Mouse (Mus musculus) frontal cortex, postnatal 25 days (tissue): ENCODE measurements around the gene Ccl6.

Source experiments
- DNase-seq, 2 experiments: peaks; one replicate each; pipeline ENCODE4 v3.0.0; 2022; ENCODE audit warnings: low spot score in 2 of 2

Gene Ccl6

DNA sequence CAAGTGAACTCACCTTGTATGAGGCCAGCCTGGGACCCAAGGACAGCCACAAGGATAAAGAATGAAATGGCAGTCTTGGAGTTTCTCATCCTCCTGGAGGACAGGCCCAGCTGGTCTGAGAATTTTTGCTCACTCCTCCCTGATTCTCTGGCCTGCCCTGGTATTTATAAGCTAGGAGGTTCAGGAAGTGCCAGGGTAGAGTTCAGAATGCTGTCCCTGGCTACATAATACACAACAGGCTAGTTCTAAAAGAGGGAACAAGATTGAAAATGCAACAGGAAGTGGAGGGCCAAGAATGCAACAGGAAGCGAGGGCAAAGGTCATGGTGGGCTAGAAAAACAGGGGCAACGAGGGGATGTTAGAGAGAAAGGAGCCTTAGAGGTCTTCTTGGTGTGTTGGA, at the start of gene Ccl6:
Ccl6 (minus strand) TSS at position 235 of the 400 bp plus-strand sequence.
- DNase-seq = no peak

DNA sequence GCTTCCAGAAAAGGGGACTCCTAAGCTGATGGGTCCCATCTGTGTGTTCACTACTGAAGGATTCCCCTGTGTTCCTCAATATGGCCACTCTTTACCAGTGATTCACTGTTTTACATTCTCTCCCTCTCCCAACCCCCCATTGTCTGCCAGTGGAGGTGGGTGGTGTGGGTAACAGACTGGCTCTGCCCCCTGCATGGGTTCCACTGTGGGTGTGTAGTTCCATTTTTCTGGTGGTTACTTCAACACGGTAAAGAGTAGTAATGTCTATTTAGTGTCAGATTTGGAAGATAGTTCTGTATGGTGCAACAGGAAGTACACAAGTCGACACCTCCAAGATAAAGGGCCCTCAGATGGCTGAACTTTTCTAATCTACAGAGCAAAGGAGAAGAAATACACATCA, 48.3 kb upstream of the Ccl6 start:
- no peak for DNase-seq

DNA sequence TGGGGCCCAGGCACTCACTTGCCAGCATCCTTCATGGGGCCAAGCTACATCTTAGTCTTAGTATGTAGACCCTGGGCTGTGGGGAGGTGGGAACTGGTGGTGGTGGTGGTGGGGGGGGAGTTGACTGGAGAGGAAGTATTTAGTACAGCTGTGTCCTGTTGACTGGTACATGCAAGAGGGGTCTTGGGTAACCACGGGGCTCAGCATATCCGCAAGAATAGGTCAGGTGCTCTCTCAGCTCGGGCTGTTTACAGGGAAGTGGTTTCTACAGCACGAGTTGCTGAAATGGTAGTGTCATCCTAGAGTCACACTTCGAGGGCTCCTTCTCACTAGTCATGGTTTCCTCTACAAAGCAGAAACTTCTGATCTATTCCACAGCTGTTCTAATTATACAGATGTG, 47.3 kb upstream of the Ccl6 start:
- DNase-seq = no peak

DNA sequence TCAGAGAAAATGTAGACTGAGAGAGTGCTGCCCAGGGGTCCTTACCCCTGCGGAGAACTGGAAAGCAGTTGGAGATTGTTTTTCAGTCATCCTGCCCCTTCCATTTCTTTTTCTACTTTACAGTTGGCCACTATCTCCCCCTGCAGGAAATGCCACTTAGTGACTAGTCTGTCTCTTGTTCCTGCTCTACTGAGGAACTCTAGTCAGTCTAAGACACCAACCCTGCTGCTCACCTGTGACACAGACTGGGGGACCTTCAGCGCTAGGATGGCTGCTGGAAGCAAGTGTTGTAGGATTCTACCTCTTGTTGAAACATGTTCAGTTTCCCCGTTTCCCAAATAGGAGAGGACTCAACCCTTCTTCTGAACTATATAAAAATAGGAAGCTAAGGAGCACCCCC, 46.6 kb upstream of the Ccl6 start:
- DNase-seq = no peak

DNA sequence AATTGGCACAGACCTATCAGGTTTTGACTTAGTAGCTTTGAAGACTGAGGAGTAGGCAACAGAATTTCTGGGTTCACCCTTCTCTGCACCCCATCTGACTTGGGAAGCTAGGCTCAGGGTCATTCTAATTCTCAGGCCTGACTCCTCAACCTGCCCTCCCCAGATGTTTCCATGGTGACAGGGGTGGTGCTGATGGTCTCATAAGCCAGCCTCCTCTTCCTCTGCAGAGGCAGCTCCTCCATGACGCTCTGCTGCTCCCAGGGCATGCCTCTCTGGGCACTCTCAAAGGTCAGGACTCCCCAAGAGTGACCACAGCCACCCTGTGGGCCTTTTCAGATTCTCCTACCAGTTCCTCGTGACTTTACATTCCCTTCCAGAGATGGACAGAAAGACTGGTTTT, 46.0 kb upstream of the Ccl6 start:
- no peak for DNase-seq

DNA sequence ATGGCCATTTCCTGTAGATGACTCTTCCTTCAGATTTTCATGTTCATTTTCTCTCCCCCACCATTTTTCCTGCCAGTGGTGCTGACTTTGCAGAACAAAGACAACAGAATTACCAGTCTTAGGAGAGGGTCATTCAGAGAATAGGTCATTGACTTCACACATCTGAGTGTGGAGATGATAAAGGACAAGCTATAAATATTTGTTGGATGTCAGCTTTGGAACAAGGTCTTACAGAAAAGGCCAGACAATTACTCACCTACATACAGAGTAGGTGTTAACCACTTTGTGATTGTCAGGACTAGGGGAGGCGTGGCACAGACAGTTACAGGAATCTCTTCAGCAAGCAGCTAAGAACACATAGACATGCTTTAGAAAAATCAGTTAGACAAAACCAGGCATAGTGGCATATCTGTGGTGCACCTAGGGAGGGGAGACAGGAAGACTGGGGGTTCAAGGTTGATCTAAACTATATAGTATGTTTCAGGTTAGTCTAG, 43.9 kb upstream of the Ccl6 start:
- DNase-seq = no peak

DNA sequence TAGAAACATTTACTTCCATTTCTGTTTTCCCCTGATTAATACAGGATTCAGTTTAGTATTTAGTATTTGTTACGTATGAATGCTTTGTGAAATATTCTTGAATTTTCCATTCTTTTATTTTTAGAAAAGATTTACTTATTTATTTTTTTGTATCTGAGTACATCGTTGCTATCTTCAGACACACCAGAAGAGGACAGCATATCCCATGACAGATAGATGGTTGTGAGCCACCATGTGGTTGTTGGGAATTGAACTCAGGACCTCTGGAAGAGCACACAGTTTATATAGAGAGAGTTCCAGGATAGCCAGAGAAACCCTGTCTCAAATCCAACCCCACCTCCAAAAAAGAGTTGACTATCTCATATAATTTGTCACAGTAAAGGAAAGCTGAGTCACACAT, 42.0 kb upstream of the Ccl6 start:
- DNase-seq = no peak

DNA sequence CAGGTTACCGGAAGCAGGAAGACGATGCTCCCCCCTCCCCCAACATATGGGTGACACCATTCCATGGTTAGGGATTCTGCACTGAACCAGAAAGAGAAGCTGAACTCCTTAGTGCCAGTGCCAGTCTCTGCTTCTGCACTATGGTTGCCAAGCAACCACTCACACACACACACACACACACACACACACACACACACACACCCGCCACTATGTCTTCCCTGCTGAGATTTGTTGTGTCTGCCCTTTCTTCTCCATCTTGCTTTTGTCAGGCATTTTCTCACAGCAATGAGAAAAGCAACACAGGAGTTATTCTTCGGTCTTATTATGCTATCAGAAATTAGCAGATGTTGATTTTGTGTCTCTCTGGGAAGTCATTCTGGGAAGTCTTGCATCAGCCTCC, 41.5 kb upstream of the Ccl6 start:
- DNase-seq = no peak

DNA sequence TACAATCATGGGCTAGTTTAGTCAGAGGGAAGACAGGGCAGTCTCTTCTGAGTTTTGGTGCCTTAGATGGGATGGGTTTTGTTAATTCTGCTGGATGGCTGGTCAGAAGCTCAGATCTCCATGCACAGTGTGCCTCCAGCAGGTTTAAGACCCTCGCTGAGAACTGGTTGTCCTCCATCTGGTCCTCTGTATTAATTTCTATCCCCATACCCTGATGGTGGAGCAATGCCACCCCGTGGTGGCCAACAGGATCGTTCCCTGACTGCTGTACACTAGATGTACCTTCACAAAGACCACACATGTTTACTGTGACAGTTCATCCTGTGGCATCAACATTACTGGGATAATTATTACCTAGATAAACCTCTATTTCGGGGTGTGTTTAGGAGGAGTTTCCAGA, 39.9 kb upstream of the Ccl6 start:
- no peak for DNase-seq

DNA sequence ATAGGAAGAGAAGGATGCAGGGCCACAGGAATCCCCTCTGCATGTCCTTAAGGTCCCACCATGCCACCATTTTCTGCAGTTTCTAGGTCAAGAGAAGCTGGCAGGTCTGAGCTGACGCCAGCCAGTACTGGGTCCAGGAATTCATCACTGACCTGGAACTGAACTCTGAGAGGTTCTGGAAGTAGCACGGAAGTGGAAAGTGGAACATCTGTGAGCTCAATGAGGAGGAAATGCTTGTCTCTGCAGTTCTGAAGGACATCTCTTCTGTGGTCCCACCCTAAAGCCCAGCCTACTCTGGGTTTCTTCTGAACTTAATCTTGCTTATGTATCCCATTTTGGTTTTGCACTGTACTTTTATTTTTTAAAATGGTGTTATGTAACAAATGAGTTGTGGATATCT, 38.2 kb upstream of the Ccl6 start:
- DNase-seq = no peak

DNA sequence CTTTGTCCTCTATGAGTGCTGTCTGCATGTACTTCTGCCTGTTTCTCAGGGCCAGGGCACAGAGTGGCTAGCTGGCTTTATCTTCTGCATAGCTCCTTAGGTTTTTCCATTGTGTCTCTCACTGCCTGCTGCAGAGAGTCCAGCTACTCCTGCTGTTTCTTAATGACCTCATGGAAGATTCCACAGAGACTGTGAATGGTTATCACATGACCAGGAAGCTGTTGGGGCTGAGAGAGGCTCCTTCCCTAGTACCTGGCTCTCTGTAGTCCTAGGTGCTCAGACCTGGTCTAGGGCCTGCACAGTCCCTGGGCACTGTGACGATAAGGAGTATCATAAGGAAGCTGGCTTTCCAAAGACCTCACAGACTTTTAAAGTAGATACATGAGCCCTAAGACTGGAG, 37.7 kb upstream of the Ccl6 start:
- DNase-seq = no peak

DNA sequence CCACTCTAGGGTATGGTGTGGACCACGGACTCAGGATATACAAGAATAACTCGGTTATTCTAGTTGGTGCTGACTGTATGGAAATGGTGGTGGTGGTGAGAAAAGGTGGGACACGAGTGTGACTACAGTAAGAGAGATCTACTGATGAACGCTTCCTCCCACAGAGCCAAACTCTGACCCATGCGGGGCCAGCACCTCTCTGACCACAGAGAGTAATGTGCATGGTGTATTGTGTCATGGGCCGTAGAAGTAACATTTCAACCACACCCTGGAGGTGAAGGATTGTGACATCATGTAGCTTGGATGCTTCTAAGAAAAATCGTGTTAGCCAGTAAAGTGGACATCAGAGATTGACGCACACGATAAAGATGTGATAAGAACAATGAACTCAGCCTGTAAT, 35.9 kb upstream of the Ccl6 start:
- DNase-seq = no peak

DNA sequence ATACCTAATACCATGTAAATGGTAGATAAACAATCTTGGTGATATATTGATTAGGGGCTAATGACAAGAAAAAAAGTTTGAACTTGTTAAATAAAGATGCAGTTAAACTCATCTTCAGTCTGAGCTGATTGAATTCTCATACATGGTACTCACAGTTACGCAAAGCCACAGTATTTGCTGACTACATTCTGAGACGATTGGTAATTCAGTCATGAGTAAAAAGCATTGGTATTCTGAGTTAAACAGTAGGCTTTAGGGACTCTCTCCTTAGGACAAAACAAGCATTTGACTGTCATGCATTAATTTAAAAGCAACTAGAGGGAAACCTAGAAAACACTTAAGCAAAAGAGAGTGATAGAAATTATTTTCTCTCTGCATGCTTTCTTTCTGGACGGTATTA, 30.7 kb upstream of the Ccl6 start:
- DNase-seq = no peak

DNA sequence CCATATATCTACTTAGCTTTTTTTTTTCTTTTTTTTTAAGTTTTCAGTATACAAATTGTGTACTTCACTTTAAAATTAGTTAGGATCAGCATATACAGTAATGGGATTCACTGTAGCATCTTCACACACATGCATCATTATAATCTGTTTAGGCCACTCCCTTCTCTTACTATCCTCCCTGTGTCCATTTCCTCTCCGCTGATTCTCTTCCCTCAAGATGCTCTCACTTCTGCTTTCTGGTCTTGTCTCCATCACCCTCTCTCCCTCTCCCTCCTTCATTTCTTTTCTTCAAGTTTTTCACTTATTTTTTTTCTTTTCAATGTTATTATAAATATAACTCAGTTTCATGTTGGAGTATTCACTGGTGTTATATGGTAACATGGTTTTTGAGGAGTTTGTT, 26.1 kb upstream of the Ccl6 start:
- no peak for DNase-seq

DNA sequence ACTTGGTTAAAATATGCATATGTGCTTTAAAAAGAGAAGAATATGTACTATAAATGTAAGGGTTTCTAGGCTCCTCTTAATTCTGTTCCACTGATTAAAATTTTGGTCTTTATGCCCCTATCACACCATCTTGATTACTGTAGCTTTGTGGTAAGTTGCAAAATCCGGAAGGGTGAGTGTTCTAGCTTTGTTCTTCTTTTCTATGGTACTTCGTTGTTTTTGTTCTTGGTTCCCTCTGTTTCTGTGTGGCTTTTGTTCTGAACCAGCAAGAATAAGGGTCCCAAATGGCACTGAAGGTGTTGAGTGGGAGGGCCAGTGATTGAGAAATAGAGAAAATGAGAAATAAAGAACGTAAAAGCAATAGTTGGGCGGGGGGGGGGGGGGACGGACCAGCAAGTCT, 25.4 kb upstream of the Ccl6 start:
- DNase-seq = no peak

DNA sequence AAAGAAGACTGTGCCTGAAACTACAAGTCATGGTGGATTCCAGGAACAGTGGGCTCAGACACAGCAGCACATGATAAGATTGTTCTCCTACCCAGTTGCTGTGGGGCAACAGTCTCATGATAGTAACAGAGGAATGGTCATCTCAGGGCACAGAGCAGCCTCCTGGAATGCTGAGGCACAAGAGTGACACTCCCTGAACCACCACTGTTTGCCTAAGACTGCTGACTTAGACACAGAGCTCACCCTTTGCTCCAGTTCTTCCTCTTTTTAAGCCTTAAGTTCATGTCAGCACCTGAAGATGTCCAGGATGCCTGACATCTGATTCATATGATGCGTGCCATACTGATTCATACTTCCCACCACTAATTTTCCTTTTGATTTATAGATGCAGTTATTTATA, 23.7 kb upstream of the Ccl6 start:
- DNase-seq = no peak

DNA sequence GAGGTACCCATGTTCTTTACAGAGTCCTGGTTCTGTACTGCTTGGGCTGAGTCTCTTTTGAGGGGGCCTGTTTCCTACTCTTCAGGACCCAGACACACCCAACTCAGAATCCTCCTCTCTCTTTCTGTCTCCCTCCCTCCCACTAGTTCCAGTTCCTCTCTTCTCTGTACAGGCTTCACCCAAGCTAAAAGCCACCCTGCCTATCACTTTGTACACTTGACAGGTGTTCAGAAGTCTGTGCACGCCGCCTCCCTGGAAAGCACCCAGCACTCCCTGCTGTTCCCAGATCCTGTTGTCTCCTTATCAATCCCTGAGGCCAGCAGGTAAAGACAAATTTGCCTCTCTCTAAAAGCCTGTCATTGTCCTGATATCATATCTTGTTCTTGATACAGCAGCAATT, 18.0 kb upstream of the Ccl6 start:
- DNase-seq = no peak

DNA sequence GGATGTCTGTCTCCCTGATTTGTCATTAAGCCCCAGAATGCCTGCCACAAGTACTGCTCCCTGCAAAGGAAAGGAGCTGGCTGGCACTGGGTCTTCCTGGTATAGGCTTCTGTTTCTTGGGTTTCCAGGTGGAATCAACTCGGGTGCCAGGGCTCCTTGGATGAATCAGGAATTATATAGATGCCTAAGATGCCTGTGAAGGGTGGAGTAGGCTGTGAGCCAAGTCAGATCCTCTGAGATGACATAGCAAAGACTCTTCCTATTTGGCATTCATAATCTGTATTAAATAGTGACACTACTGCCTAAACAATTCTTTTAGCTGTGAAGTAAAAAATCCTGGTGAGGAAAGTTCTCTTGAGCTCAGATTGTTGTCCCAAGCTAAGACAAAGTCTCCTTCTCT, 13.5 kb upstream of the Ccl6 start:
- DNase-seq = no peak

DNA sequence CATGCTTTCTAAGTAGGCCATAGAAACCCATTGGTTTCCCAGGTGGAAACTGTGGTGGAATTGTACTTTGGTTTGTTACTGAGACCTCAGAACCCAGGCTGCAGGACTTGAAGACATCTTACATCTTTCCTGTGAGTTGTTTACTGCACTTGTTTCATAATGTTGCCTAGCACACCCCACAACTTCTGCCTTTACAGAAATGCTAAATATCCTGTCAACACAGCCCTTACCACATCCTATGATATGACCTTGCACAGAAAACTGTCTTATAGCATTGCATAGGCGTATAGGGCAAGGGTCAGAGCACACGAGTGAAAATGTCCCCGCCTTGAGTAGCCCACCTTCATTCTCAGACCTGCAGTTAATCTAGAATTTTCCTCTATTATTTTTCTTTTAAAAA, 12.6 kb upstream of the Ccl6 start:
- no peak for DNase-seq

DNA sequence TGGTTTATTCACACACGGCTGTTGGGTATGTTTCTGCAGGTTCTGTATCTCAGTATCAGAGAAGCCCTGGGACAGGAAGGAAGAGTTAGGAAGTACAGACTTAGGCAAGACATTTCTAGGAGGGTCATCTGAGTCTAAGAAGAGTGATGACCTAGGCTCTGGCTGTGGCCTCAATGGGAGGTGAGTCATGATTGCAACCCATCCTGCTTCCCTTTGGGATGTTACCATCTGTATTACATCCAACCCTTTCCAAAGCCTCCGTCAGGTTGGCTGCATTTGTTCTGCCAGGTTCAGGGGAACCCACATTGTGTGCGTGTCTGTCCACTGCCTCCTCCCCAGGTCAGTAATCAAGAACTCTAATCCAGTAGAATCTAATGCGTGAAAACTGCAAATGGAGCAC, 11.8 kb upstream of the Ccl6 start:
- no peak for DNase-seq

DNA sequence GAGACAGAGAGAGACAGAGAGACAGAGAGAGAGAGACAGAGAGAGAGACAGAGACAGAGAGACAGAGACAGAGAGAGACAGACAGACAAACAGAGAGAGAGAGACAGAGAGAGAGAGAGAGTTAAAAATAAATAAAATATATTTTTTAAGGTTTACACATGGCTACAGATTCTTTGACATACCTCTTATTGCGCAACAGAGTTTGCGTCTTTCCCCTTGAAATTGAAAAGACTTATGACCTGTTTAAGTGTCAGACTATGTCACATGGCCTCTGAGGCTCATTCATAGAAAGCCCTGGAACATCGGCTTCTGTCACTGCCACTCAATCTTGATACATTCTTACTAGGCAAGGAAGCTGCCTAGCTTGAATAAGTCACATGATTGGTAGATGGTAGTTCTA, 10.5 kb upstream of the Ccl6 start:
- DNase-seq = no peak

DNA sequence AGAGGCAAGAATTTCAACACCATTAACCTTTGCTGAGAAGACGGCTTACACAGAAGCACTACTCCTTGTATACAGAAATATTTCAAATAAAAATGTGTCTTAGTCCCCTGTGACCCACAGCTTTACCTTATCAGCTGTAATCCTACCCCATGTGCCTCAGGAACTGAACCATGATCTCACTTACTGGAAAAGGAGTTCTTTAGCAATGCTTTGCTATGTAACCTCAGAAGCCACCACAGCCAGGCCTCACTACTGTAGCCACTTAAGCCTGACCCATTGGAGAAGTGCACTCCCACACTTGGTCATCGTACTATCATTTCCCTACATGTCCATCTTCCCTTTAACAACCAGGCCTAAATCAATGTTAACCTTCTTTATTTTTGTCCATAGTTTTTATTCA, 7.7 kb upstream of the Ccl6 start:
- no peak for DNase-seq

DNA sequence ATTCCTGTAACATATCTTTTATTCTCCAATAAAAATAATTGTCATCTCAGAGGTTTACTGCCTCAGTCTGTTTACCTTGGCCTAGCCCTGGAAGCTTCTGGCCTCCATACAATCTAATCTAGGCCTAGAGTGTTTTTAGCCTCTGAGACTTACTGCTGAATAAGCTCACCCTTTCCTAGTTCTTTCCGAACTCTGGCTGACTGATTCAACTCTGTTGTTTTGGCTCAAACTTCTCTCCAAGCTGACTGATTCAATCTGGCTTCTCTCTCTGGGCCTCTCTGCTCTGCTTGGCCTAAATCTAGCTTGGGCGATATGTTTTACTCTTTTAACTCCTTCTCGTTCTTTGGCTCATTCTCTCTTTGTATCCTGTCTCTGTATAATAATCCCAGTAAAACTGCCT, 6.1 kb upstream of the Ccl6 start:
- DNase-seq = no peak

DNA sequence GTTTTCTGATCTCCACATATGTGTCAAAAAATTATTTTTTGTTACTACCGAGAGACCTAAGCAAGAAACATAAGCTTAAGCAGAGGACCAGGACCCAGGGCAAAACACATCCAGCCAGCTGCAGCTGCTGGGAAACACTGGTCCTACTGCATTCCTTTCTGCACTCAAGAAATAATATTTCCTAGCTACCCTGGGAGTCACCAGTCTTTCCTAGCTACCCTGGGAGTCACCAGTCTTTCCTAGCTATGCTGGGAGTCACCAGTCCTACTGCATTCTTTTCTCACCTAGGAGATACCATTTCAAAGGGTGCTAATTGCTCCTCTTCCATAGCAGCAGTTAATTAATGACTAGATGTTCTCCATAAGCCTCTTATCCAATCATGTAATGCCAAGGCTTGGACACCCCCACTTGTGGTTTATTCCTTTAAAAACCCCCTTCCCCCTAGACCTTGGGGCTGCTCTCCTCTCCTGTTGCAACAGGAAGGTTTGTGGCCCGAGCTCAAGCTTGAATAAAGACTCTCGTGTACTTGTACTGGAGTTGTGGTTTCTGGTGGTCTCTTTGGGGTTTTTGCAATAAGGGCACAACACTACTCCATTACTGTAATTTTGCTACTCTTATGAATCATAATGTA, 5.4 kb upstream of the Ccl6 start:
- DNase-seq = no peak

DNA sequence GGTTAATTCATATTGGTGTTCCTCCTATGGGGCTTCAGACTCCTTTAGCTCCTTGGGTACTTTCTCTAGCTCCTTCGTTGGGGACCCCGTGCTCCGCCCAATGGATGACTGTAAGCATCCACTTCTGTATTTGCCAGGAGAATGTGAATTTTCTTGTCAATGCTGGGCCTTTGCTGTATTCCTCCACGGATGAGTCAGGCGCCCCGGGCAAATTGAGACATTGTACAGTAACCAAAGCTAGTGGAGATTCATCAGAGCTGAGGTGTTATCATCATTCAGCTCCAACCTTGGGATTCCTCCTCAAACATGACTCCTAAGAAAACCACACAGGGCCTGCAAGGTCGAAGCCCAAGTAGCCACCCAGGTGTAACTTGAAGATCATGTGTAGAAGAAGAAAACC, 4.9 kb upstream of the Ccl6 start:
- no peak for DNase-seq
